Mouse (Mus musculus) cerebellum, adult 2 months (tissue): ENCODE measurements around the gene Sdc1.

Experiments used
- CTCF ChIP-seq: fragments of 200-500 bp; IDR thresholded peaks from 2 replicates; pipeline ENCODE4 v1.5.1; 2011; ENCODE audit warnings: low read depth, mild to moderate bottlenecking, control low read depth, low read length, moderate library complexity, borderline replicate concordance; ENCODE audit not compliant: insufficient read depth
- POLR2A ChIP-seq: fragments of 200-500 bp; IDR thresholded peaks from 2 replicates; pipeline ENCODE4 v1.6.1; 2011; ENCODE audit warnings: low read length, control low read depth, borderline replicate concordance; ENCODE audit not compliant: insufficient read depth

GRCm38 (mm10) chr12:8760561-8760960 is 10.6 kb upstream of the Sdc1 start:
- TF ChIP-seq CTCF (no peak), POLR2A (no peak)
